Mouse (Mus musculus): ENCODE results near the gene Cenpm. TPM values are rescaled to one million over a fixed set of nuclear protein-coding genes. Genes with fewer than 3 reads are reported as not detected.

The Cenpm gene
- polyA plus RNA-seq, 1 experiment, result not detected

DNA sequence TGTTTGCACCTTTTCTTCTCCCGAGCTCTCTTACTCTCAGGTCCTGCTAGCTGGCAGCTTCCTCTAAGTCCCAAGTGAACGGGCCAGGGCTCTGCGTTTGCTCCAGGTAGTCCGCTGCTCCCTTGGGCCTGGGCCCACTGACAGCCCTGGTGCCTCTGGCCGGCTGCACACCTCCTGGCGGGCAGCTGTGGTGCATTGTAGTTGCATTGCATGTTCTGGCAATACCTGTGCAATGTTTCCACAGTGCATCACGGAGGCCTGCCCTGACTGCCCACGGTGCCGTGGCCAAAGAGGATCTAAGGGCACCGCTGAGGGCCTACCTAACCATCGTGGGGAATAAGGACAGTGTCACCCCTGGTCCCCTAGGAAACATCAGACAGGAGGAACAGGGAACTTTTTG is 46.6 kb downstream of the Cenpm start:
- H3K4me3 ChIP-seq (ENCODE audit: insufficient read depth, low read depth, low read length), result no peak overlapping the region
- no peaks in the 10 kb centered on the region for H3K4me1 ChIP-seq (ENCODE audit: control insufficient read depth, insufficient read depth, insufficient read length, low read length)
- no peak overlapping the region for H3K27ac ChIP-seq (replicated peaks; ENCODE audit: low read depth, low read length)

- Histone ChIP-seq H3K27ac (replicated peaks; ENCODE audit: low read depth, low read length) (no peak overlapping the region), H3K4me1 (ENCODE audit: control insufficient read depth, insufficient read depth, insufficient read length, low read length) (no peaks in the 10 kb centered on the region), H3K4me3 (ENCODE audit: insufficient read depth, low read depth, low read length) (no peak overlapping the region)
Observed at GRCm38 (mm10) chr15:82197246-82197750, 47.2 kb downstream of the Cenpm start.

- H3K4me3 ChIP-seq (ENCODE audit: insufficient read depth, low read depth, low read length), result no peak overlapping the region
- H3K4me1 ChIP-seq (ENCODE audit: control insufficient read depth, insufficient read depth, insufficient read length, low read length), result no peaks in the 10 kb centered on the region
- no peak overlapping the region for H3K27ac ChIP-seq (replicated peaks; ENCODE audit: low read depth, low read length)
Observed at GRCm38 (mm10) chr15:82196300-82196699, 48.2 kb downstream of the Cenpm start.

- no peak overlapping the region for H3K4me3 ChIP-seq (ENCODE audit: insufficient read depth, low read depth, low read length)
- H3K27ac ChIP-seq (replicated peaks; ENCODE audit: low read depth, low read length), result no peak overlapping the region
- no peaks in the 10 kb centered on the region for H3K4me1 ChIP-seq (ENCODE audit: control insufficient read depth, insufficient read depth, insufficient read length, low read length)
Observed at GRCm38 (mm10) chr15:82192617-82193016, 51.9 kb downstream of the Cenpm start.

- H3K27ac ChIP-seq (replicated peaks; ENCODE audit: low read depth, low read length), result no peak overlapping the region
- H3K4me3 ChIP-seq (ENCODE audit: insufficient read depth, low read depth, low read length), result no peak overlapping the region
- no peaks in the 10 kb centered on the region for H3K4me1 ChIP-seq (ENCODE audit: control insufficient read depth, insufficient read depth, insufficient read length, low read length)
Observed at GRCm38 (mm10) chr15:82188481-82189240, 55.9 kb downstream of the Cenpm start.

DNA sequence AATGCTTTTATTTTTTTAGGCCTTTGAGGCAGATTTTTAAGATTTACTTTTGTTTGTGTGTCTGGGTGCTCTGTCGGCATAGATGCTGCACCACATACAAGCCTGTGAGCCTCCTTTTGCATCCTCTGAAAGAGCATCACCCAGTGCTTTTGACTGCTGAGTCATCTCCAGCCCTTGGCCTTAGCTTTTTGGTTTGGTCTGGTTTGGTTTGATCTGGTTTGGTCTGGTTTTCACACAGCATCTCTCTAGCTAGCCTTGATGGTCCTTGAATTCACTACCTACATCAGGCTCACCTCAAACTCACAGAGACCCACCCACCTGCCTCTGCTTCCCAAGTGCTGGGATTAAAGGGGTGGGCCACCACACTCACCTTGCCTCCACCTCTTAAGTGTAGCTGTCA is 56.6 kb downstream of the Cenpm start:
- Histone ChIP-seq H3K4me3 (ENCODE audit: insufficient read depth, low read depth, low read length) (no peak overlapping the region), H3K27ac (replicated peaks; ENCODE audit: low read depth, low read length) (no peak overlapping the region), H3K4me1 (ENCODE audit: control insufficient read depth, insufficient read depth, insufficient read length, low read length) (no peaks in the 10 kb centered on the region)

DNA sequence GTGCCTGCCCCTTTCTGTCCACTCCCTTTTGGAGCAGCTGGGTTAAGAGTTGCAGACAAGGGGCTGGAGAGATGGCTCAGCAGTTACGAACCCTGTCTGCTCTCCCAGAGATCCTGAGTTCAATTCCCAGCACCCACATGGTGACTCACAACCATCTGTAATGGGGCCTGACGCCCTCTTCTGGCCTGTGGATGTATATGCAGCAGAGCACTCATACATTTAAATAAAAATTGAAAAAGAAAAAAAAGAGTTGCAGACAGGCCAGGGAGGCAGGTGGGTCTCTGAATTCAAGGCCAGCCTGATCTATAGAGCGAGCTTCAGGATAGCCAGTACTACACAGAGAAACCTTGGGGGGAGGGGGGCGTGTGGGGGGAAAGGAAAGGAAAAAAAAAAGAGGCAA is 57.1 kb downstream of the Cenpm start:
- Histone ChIP-seq H3K27ac (replicated peaks; ENCODE audit: low read depth, low read length) (no peak overlapping the region), H3K4me1 (ENCODE audit: control insufficient read depth, insufficient read depth, insufficient read length, low read length) (no peaks in the 10 kb centered on the region), H3K4me3 (ENCODE audit: insufficient read depth, low read depth, low read length) (no peak overlapping the region)

DNA sequence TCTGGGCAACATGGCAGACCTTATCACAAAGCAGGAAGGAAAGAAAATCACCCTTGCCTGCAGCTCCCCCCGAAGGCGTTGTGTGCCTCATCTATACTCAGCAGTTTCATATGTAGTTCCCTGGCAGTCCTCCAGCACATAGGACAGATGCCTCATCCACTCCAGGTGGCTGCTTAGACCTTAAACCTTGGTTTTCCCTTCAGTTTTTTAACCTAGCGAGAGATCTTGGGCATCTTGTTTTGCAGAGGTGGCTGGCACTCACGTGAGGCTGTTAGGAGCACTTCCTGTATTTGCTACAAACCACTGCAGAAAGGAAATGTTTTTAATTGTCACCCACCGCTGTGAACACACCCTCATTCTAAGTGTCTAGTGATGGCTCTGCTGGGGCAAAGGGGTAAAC is 57.6 kb downstream of the Cenpm start:
- H3K4me1 ChIP-seq (ENCODE audit: control insufficient read depth, insufficient read depth, insufficient read length, low read length), result no peaks in the 10 kb centered on the region
- H3K27ac ChIP-seq (replicated peaks; ENCODE audit: low read depth, low read length), result no peak overlapping the region
- H3K4me3 ChIP-seq (ENCODE audit: insufficient read depth, low read depth, low read length), result no peak overlapping the region

GRCm38 (mm10) chr15:82186131-82186530 is 58.4 kb downstream of the Cenpm start:
- H3K27ac ChIP-seq (replicated peaks; ENCODE audit: low read depth, low read length), result no peak overlapping the region

DNA sequence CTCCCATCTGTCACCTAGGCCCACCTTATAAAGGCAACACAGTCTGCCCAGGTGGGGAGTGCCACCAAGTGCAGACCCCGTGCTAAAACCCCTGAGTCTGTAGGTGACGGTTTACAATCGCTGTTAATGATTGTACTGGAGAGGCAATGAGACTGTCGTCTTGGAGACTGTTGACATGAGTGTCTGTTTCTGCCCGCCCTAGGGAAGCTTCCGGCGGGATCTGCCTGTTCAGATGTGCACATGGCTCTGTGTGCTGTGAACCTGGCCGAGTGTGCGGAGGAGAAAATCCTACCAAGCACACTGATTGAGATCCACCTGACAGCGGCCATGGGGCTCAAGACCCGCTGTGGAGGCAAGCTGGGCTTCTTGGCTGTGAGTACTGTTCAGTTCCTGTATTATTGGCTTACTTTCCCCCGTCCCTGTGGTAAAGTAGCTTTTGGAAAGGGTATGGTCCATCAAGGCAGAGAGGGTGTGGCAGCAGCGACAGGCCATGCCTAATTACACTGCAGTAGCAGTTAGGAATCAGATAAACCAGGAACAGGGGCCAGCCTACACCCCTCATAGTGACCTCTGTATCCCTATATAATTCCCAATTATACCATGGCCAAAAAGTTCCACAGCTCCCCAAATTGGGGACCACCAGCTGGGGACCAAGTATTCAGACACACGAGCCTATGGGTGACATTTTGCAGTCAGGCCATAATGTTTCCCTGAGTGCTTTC is 59.3 kb downstream of the Cenpm start:
- H3K27ac ChIP-seq (replicated peaks; ENCODE audit: low read depth, low read length), result no peak overlapping the region
- H3K4me1 ChIP-seq (ENCODE audit: control insufficient read depth, insufficient read depth, insufficient read length, low read length), result no peaks in the 10 kb centered on the region
- H3K4me3 ChIP-seq (ENCODE audit: insufficient read depth, low read depth, low read length), result no peak overlapping the region

More at GRCm38 (mm10) chr15:82186131-82186530, 58.4 kb downstream of the Cenpm start:
- Histone ChIP-seq H3K4me3 (ENCODE audit: insufficient read depth, low read depth, low read length) (no peak overlapping the region), H3K4me1 (ENCODE audit: control insufficient read depth, insufficient read depth, insufficient read length, low read length) (no peaks in the 10 kb centered on the region)

DNA sequence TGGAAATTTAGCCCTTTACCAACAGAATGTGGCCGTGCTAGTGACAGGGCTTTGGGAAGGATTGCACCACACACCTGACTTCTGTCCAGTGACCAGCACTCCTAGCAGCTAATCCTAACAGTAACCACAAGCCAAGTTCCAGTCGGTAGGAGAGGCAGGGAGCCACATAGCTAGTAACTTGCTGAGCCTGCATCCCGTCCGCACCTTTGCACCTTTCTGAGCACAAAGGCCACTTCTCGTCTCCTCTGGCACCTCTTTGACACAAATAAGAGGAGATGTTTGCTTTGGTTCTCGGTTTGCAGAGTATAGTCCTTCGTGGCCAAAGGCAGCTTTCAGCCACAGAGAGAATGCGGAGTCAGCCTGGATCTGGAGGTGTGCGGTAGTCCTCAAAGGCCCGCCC is 59.9 kb downstream of the Cenpm start:
- Histone ChIP-seq H3K27ac (replicated peaks; ENCODE audit: low read depth, low read length) (no peak overlapping the region), H3K4me1 (ENCODE audit: control insufficient read depth, insufficient read depth, insufficient read length, low read length) (no peaks in the 10 kb centered on the region), H3K4me3 (ENCODE audit: insufficient read depth, low read depth, low read length) (no peak overlapping the region)

- no peak overlapping the region for H3K27ac ChIP-seq (replicated peaks; ENCODE audit: low read depth, low read length)
- no peak overlapping the region for H3K4me3 ChIP-seq (ENCODE audit: insufficient read depth, low read depth, low read length)
- no peaks in the 10 kb centered on the region for H3K4me1 ChIP-seq (ENCODE audit: control insufficient read depth, insufficient read depth, insufficient read length, low read length)
Observed at GRCm38 (mm10) chr15:82184183-82184582, 60.4 kb downstream of the Cenpm start.

Other genes with a start within 250 kb of the Cenpm start
- gene Desi1, start 210.9 kb downstream of the Cenpm start, polyA plus RNA-seq (2012; ENCODE audit: insufficient read depth, insufficient read length, missing spikeins), result 5.1 and 9.2 TPM in 2 replicates
- 88.5 and 124 TPM in 2 replicates for gene Snu13, start 197.2 kb downstream of the Cenpm start, polyA plus RNA-seq (2012; ENCODE audit: insufficient read depth, insufficient read length, missing spikeins)
- gene 4930407I10Rik, start 185.6 kb downstream of the Cenpm start, polyA plus RNA-seq (2012; ENCODE audit: insufficient read depth, insufficient read length, missing spikeins), result not detected in 2 replicates
- gene Mei1, start 174.8 kb downstream of the Cenpm start, polyA plus RNA-seq (2012; ENCODE audit: insufficient read depth, insufficient read length, missing spikeins), result not detected in 2 replicates
- 3.6 and 4.3 TPM in 2 replicates for gene Ccdc134, start 116.8 kb downstream of the Cenpm start, polyA plus RNA-seq (2012; ENCODE audit: insufficient read depth, insufficient read length, missing spikeins)
- gene Srebf2, start 97.6 kb downstream of the Cenpm start, polyA plus RNA-seq (2012; ENCODE audit: insufficient read depth, insufficient read length, missing spikeins), result 24.3 and 25.3 TPM in 2 replicates
- not detected in 2 replicates for gene Shisa8, start 31.9 kb downstream of the Cenpm start, polyA plus RNA-seq (2012; ENCODE audit: insufficient read depth, insufficient read length, missing spikeins)
- not detected in 2 replicates for gene Tnfrsf13c, start 20.4 kb downstream of the Cenpm start, polyA plus RNA-seq (2012; ENCODE audit: insufficient read depth, insufficient read length, missing spikeins)
- gene 1500009C09Rik, start 7.6 kb upstream of the Cenpm start, polyA plus RNA-seq (2012; ENCODE audit: insufficient read depth, insufficient read length, missing spikeins), result not detected in 2 replicates
- gene Sept3, start 30.1 kb upstream of the Cenpm start, polyA plus RNA-seq (2012; ENCODE audit: insufficient read depth, insufficient read length, missing spikeins), result 0.28 TPM in 1 of 2 replicates, not detected in the other
- not detected in 2 replicates for gene Wbp2nl, start 54.2 kb upstream of the Cenpm start, polyA plus RNA-seq (2012; ENCODE audit: insufficient read depth, insufficient read length, missing spikeins)
- 13.1 and 13.8 TPM in 2 replicates for gene Naga, start 94.2 kb upstream of the Cenpm start, polyA plus RNA-seq (2012; ENCODE audit: insufficient read depth, insufficient read length, missing spikeins)
- gene Pheta2, start 94.2 kb upstream of the Cenpm start, polyA plus RNA-seq (2012; ENCODE audit: insufficient read depth, insufficient read length, missing spikeins), result 0.52 and 1.5 TPM in 2 replicates
- gene Smdt1, start 94.2 kb upstream of the Cenpm start, polyA plus RNA-seq (2012; ENCODE audit: insufficient read depth, insufficient read length, missing spikeins), result 420 and 432 TPM in 2 replicates
- 2,100 and 2,481 TPM in 2 replicates for gene Ndufa6, start 109.6 kb upstream of the Cenpm start, polyA plus RNA-seq (2012; ENCODE audit: insufficient read depth, insufficient read length, missing spikeins)
- gene Cyp2d22, start 135.5 kb upstream of the Cenpm start, polyA plus RNA-seq (2012; ENCODE audit: insufficient read depth, insufficient read length, missing spikeins), result 29.8 and 37.1 TPM in 2 replicates
- not detected in 2 replicates for gene Cyp2d11, start 149.3 kb upstream of the Cenpm start, polyA plus RNA-seq (2012; ENCODE audit: insufficient read depth, insufficient read length, missing spikeins)
- not detected in 2 replicates for gene Cyp2d10, start 162.4 kb upstream of the Cenpm start, polyA plus RNA-seq (2012; ENCODE audit: insufficient read depth, insufficient read length, missing spikeins)
- 1.3 TPM in 1 of 2 replicates, not detected in the other for gene Cyp2d9, start 188.7 kb upstream of the Cenpm start, polyA plus RNA-seq (2012; ENCODE audit: insufficient read depth, insufficient read length, missing spikeins)

Data from brown adipose tissue, adult 24 weeks (tissue).